Mouse (Mus musculus): ENCODE results near the gene Rfc5. TPM values are rescaled to one million over a fixed set of nuclear protein-coding genes. Genes with fewer than 3 reads are reported as not detected.
"Not testable (repeated sequence)": the region's sequence is repeated elsewhere in the genome, so short reads cannot be mapped to it uniquely, and the experiment has no call there.

Rfc5 gene
- 10 to 100 TPM; 18.9 to 65.6 (median 26.8) TPM for polyA plus RNA-seq (2017; shearing (Covaris generic))

- ATAC-seq: peak; percentile 98
Observed at GRCm38 (mm10) chr5:117388877-117389276, at the start of gene Rfc5. Gene Rfc5, minus strand, starts transcription at chr5:117389047.

DNA sequence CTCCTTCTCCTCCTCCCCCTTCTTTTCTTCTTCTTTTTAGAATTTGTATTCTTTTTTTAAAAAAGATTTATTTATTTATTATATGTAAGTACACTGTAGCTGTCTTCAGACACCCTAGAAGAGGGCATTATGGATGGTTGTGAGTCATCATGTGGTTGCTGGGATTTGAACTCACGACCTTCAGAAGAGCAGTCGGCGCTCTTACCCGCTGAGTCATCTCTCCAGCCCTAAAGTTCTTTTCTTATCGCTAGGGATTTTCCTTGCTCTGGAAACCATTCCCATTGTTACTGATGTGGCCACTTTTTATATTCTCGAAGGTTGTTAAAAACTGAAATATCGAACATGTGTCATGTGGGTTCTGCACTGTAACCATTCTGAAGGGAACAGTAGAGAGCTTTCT lies 44.7 kb upstream of the Rfc5 start:
- not testable (repeated sequence) for ATAC-seq

- ATAC-seq: no peak
Observed at GRCm38 (mm10) chr5:117417442-117417841, 28.6 kb upstream of the Rfc5 start.

GRCm38 (mm10) chr5:117415011-117415912 lies 26.4 kb upstream of the Rfc5 start:
- ATAC-seq: no peak

DNA sequence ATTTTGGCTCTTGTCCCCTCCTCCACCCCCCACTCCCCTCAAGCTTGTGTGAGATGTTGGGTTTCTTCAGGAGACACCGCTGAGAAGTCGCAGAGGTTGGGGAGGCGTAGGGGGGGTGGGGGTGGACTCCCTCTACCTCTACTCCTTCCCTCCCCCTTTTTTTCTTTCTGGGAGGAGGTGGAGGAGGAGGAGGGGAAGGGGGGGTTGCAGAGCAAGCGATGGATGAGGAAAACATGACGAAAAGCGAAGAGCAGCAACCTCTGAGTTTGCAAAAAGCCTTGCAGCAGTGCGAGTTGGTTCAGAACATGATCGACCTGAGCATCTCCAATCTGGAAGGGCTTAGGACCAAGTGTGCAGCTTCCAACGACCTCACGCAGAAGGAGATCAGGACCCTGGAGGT lies 25.8 kb upstream of the Rfc5 start:
- no peak for ATAC-seq

- ATAC-seq: peak; percentile 76
Observed at GRCm38 (mm10) chr5:117413507-117414501, 25.0 kb upstream of the Rfc5 start, which contains the start of gene Ksr2. Gene Ksr2, plus strand, starts transcription at chr5:117414000.

DNA sequence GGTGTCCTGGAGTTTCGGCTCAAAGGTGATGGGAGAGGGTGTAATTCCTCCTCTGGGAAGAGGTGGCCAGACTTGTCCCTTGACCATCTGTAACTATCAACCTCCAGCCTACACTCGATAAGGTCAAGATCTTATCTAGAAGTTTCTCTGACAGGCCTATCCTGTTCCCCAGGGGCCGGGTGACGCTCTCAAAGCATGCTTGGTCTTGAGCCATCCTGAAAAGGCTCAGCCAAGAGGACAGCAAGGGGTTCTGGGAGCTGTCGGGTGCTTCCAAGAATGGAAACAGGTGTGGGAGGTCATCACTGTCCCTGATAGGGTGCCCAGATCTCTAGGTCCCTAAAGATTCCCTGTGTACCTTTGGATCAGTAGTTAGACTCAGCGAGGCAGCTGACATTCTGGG lies 20.5 kb upstream of the Rfc5 start:
- no peak for ATAC-seq

- no peak for ATAC-seq
Observed at GRCm38 (mm10) chr5:117408216-117408615, 19.4 kb upstream of the Rfc5 start.

- not testable (repeated sequence) for ATAC-seq
Observed at GRCm38 (mm10) chr5:117404671-117405070, 15.8 kb upstream of the Rfc5 start.

- no peak for ATAC-seq
Observed at GRCm38 (mm10) chr5:117403609-117404008, 14.8 kb upstream of the Rfc5 start.

DNA sequence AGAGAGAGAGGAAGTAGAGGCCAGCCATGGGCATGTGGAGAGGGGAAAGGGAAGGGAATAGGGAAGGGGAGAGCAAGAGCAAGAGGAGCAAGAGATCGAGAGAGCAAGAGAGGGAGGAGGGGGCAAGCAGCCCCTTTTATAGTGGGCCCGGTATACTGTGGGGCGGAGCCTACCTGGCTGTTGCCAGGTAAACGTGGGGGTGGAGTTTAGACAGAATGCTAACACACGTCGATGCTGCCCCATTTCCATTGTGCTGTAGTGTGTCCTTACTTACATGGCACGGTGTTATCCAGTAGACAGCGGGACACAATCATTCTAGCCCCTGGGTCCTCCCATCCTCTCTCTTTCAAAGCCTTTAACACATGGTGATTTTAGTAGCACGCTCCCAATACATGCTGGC lies 10.4 kb upstream of the Rfc5 start:
- ATAC-seq: no peak

- ATAC-seq: no peak
Observed at GRCm38 (mm10) chr5:117398007-117398550, 9.2 kb upstream of the Rfc5 start.

DNA sequence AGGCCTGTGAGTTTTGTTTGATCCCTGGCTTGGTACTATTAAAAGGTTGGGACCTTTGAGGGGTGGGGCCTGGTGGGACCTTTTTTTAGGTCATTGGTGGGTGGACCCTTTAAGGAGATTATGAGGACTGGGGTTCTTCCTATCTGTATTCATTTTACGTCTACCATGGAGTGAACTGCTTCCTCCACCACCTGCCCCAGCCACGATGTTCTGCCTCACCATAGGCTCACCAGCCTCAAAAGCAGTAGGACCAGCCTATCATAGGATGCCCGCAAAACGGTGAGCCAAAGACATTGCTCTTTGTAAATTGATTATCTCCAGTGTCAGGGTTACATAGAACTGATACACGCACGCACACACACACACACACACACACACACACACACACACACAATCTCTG lies 8.5 kb upstream of the Rfc5 start:
- no peak for ATAC-seq

DNA sequence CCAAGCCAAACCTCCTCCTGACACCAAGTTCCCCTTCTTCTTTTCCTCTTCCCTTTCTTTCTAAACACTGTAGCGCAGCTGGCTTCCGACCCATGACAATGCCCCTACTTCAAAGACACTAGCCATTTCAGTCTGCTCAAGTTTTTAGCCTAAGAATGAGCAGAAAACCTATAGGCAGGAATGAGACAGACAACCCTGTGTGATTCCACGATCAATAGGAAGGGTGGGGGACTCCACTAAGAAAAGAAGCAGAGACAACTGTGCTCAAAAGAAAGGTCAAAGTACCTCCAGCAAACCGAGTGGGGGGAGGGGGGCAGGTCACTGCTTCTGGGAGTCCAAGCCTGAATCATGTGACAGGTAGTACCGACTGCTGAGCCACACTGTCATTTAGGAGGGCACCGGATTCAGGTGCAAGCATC lies 7.8 kb upstream of the Rfc5 start:
- no peak for ATAC-seq

DNA sequence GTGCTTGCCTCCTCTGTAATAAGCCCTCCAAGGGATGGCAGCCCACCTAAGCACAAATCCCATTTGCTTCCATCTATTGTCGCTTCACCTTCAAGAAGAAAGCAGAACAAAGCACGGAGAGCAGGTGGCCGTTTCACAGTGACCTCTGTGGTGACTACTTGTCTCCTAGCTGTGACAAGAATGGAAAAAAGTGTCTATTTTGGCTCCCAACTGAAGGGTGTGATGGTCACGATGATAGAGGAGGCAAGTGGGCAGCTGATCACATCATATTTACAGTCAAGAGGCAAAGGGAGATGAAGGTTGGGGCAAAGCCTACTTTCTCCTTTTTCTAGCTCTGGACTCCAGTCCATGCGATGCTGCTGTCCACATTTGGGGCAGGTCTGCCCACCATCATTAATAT lies 7.0 kb upstream of the Rfc5 start:
- ATAC-seq: no peak

- ATAC-seq: no peak
Observed at GRCm38 (mm10) chr5:117390895-117391294, 2.0 kb upstream of the Rfc5 start.

GRCm38 (mm10) chr5:117388296-117388751 lies 523 bp downstream of the Rfc5 start:
- peak; percentile 26 for ATAC-seq

- ATAC-seq: no peak
Observed at GRCm38 (mm10) chr5:117383198-117383597, 5.6 kb downstream of the Rfc5 start.

DNA sequence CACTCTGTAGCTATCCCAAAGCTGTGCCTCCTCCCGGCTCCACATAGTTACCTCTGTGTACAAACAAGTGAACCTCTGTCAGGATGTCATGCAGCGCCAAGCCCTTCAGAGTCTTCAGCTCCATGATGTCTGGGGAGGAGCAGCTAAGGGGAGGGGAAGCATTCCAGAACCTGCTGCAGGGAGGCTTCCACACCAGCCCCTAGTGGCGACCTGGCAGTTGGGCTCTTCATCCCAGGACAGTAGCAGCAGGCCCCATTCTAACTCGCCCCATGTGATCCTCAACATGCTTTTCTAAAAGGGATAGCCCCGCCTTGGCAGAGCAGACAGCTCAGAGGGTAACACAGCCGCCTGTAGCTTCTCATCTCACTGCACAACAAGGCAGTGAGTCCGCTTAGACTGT lies 7.1 kb downstream of the Rfc5 start:
- ATAC-seq: no peak

DNA sequence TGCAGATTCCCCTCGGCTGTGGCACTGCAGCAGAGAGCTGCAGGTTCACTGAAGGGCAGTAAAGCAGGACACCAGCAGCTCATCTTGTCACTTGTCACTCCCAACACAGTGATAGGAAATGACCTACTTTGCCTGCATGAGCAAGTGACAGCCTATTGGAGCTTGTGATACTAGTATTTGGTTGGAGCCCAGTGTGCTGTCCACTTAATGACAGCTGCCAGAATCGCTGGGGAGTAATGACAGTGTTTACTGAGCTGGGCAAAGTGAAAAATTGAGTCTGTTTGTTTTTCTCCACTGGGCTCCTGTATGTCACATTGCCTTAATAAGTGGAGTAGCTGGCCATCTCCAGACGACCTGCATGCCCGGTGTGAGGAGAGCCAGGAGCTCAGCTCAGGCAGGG lies 8.6 kb downstream of the Rfc5 start:
- ATAC-seq: no peak

DNA sequence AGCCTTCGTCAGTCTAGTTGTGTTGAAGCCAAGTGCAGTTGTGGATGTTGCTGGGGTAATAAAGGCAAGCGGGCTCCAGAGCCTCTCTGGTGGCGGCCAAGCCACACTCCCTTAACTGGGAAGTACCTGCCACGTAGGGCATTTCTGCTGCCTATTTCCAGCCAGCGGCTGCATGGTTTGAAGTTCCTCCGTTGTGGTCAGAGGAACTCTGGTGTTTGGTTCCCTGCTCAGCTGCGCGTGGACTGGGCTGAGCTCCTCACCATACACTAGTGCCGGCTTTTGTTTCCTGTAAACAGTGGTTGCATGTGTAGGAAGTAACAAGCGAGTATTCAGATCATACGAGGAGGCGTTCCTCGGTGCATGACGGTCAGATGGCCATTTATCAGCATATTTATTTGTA lies 11.1 kb downstream of the Rfc5 start:
- ATAC-seq: not testable (repeated sequence)

DNA sequence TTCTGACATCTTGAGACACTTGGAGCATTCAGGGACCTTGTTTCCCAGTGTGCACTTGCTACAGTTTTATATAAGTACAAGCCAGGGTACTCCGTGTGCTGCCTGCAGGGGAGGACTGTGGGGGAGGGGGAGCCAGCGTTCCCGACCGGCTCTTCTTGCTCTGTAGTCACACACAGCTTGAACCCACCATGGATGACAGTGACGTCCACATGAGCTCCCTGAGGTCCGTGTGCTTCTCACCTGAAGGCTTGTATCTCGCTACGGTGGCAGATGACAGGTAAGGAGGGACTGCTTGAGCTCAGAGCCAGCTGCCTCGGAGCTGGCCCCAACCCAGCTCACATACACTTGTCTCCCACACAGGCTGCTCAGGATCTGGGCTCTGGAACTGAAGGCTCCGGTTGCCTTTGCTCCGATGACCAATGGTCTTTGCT lies 12.5 kb downstream of the Rfc5 start:
- ATAC-seq: no peak

Measured in inflammation-experienced regulatory T-cells, adult 6 months (primary cell).